Mouse (Mus musculus) left cerebral cortex, postnatal 14 days (tissue): ENCODE measurements around the gene Olfr1275. TPM values are rescaled to one million over a fixed set of nuclear protein-coding genes. Genes with fewer than 3 reads are reported as not detected.

Experiments used
- DNase-seq, 2 experiments: peaks; one replicate each; pipeline ENCODE4 v3.0.0; 2021 to 2022; ENCODE audit warnings: low spot score in 2 of 2, mixed read lengths in 1 of 2
- intact Hi-C: fragments of 180-260 bp; cut with DNase I; formaldehyde crosslinking; loops from one replicate; pipeline ENCODE4 v1.15.1; 2025
- long read RNA-seq, 2 experiments: library from polyadenylated mRNA; stranded (forward); transcript quantifications; one replicate each; pipeline ENCODE4 v2.0.0; 2021
- total RNA-seq, 2 experiments: library from RNA; stranded (reverse); gene quantifications; 2 replicates each; pipeline ENCODE4 v1.2.3; 2021

Olfr1275 gene
- not detected for total RNA-seq
- long read RNA-seq, experiment 1 = 0 reads
- long read RNA-seq, experiment 2 = 0 reads

DNA sequence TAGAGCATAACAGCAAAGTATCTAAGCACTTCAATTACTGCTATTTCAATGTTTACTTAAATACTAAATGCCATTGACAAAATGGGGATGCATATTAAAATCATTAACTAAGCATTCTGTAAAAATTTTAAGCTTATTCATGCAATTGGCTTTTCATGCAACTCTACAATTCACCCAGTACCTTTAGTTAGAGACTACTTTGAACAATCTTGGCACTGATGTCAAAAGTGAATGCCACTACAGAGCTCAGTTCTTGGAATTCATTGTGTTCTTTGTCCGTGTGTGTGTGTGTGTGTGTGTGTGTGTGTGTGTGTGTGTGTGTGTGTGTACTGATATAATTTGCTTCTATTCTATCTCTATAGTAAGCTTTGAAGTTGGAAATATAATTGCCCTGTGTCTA is at the start of gene Olfr1275:
Gene Olfr1275 (minus strand): TSS at position 101 of the 400 bp plus-strand sequence.
- intact Hi-C loops = no loop called here

DNA sequence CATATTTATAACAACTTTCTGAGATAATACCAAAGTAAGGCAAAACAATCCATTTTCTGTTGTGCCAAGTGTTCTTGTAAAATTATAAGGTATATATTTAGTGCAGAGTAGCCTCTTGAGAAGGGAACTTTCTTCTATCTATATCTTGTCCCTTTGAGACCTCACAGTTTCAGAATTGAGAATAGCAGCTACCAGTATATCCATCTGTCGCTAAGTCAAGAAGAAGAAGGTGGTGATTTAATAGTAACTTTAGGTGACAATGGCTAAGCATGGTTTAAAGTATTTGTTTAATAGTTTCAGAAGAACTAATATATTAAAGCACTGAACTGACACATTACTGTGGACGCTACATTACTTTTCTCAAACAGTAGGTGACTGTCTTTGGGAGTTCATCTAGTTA is 38.9 kb upstream of the Olfr1275 start, which contains the start of gene Olfr1277:
Gene Olfr1277 (minus strand): TSS at position 101 of the 400 bp plus-strand sequence.
- DNase-seq = no peak
- intact Hi-C loops = no loop called here

More for the DNA sequence above, at the start of gene Olfr1275:
- DNase-seq = no peak

GRCm38 (mm10) chr2:111254216-111254615 is 19.1 kb upstream of the Olfr1275 start, which contains the start of gene Olfr1276:
Olfr1276 (plus strand) TSS chr2:111254516.
- DNase-seq = no peak
- intact Hi-C loops = no loop called here

- DNase-seq = no peak
- intact Hi-C loops = no loop called here
Measured at GRCm38 (mm10) chr2:111229502-111229901, 5.6 kb downstream of the Olfr1275 start, which contains the start of gene 4930430A15Rik. 4930430A15Rik (minus strand) TSS chr2:111229602.

- intact Hi-C loops = no loop called here
- DNase-seq = no peak
Measured at GRCm38 (mm10) chr2:111182068-111182467, 53.0 kb downstream of the Olfr1275 start.

Other genes starting within 250 kb of the Olfr1275 start
- not detected for gene Gm13941, start 129.3 kb downstream of the Olfr1275 start, total RNA-seq
- not detected for gene Gm15130, start 82.3 kb downstream of the Olfr1275 start, total RNA-seq
- not detected for gene 4930430A15Rik, start 5.7 kb downstream of the Olfr1275 start, total RNA-seq
- gene Olfr1276, start 19.2 kb upstream of the Olfr1275 start, total RNA-seq = not detected
- gene Olfr1277, start 38.8 kb upstream of the Olfr1275 start, total RNA-seq = not detected
- gene Olfr1278, start 54.9 kb upstream of the Olfr1275 start, total RNA-seq = not detected
- gene Olfr1279, start 65.3 kb upstream of the Olfr1275 start, total RNA-seq = not detected
- not detected for gene Olfr1280, start 78.7 kb upstream of the Olfr1275 start, total RNA-seq
- gene Olfr1281, start 91.2 kb upstream of the Olfr1275 start, total RNA-seq = not detected
- gene Olfr1282, start 100.8 kb upstream of the Olfr1275 start, total RNA-seq = not detected
- gene Olfr1283, start 131.5 kb upstream of the Olfr1275 start, total RNA-seq = not detected
- gene Olfr1284, start 140.2 kb upstream of the Olfr1275 start, total RNA-seq = not detected
- not detected for gene Olfr1286, start 187.8 kb upstream of the Olfr1275 start, total RNA-seq
- not detected for gene Olfr1287, start 213.9 kb upstream of the Olfr1275 start, total RNA-seq
- not detected for gene Olfr1288, start 238.8 kb upstream of the Olfr1275 start, total RNA-seq
- not detected for gene Olfr1289, start 245.5 kb upstream of the Olfr1275 start, total RNA-seq